Mouse (Mus musculus) kidney, embryonic 15.5 days (tissue): ENCODE measurements at regions not wholly inside any gene's neighbourhood (a gene's known extent, or its start where the extent isn't known, plus 50 kb on each side); places are given as distances from the start of the nearest gene placed in this dataset.

Experiments
- ATAC-seq: fragments of 200-750 bp; cut with Nextera tagmentation; replicated peaks from 2 replicates; pipeline ENCODE4 v1.8.0; 2017; ENCODE audit warnings: moderate TSS enrichment; ENCODE audit not compliant: low FRiP score
- H3K27ac ChIP-seq: fragments of 300-500 bp; sonication (generic); 2 replicates; pipeline ENCODE4 v1.5.1; 2015; ENCODE audit warnings: mild to moderate bottlenecking, inconsistent platforms
- H3K27me3 ChIP-seq: fragments of 300-500 bp; sonication (generic); 2 replicates; pipeline ENCODE4 v1.6.1; 2015; ENCODE audit warnings: inconsistent platforms
- H3K36me3 ChIP-seq: fragments of 300-500 bp; sonication (generic); 2 replicates; pipeline ENCODE4 v1.6.1; 2015; ENCODE audit warnings: inconsistent platforms
- H3K4me1 ChIP-seq: fragments of 300-500 bp; sonication (generic); 2 replicates; pipeline ENCODE4 v1.6.1; 2015; ENCODE audit warnings: inconsistent platforms
- H3K4me2 ChIP-seq: fragments of 300-500 bp; sonication (generic); 2 replicates; pipeline ENCODE4 v1.6.1; 2015; ENCODE audit warnings: moderate library complexity, mild to moderate bottlenecking, inconsistent platforms
- H3K4me3 ChIP-seq: fragments of 300-500 bp; sonication (generic); replicated peaks from 2 replicates; pipeline ENCODE4 v1.5.1; 2015; ENCODE audit warnings: mild to moderate bottlenecking, inconsistent platforms
- H3K9ac ChIP-seq: fragments of 300-500 bp; sonication (generic); 2 replicates; pipeline ENCODE4 v1.6.1; 2015; ENCODE audit warnings: mild to moderate bottlenecking, inconsistent platforms
- H3K9me3 ChIP-seq: fragments of 300-500 bp; sonication (generic); replicated peaks from 2 replicates; pipeline ENCODE4 v1.6.1; 2016; ENCODE audit warnings: inconsistent platforms
- WGBS: fragments of 180-500 bp; shearing (Covaris S2); methylation state at CpG from one replicate; pipeline ENCODE4 v1.1.7; 2015; ENCODE audit warnings: mixed read lengths; 5-methylcytosine and 5-hydroxymethylcytosine counted together

DNA sequence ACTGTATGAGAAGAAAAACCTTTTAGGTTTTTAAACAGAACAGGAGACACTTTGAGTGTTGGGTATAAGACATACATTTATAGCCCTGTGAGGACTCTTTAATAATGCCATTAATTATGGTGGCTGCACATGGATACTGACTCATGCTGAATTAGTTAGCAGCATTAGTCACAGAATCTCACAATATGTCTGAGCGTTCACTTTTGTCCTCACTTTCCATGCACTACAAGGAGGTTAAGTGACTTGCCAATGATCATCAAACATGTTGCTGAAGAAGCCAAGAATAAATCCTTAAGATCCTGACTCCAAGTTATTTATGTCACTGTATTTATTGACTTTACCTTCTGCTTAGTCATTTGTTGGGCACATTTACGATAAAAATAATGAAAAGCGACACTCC lies 105.6 kb upstream of the Atxn7l3b start:
- no peak for ATAC-seq
- Histone ChIP-seq H3K9me3 (no peaks in the 10 kb centered on the region), H3K27ac (no peak overlapping the region), H3K27me3 (no peaks in the 10 kb centered on the region), H3K4me2 (no peak overlapping the region), H3K4me3 (no peak overlapping the region), H3K9ac (no peak overlapping the region), H3K36me3 (no peaks in the 10 kb centered on the region), H3K4me1 (no peaks in the 10 kb centered on the region)
- WGBS: 44% methylated on average over 3 of the region's 3 CpGs

DNA sequence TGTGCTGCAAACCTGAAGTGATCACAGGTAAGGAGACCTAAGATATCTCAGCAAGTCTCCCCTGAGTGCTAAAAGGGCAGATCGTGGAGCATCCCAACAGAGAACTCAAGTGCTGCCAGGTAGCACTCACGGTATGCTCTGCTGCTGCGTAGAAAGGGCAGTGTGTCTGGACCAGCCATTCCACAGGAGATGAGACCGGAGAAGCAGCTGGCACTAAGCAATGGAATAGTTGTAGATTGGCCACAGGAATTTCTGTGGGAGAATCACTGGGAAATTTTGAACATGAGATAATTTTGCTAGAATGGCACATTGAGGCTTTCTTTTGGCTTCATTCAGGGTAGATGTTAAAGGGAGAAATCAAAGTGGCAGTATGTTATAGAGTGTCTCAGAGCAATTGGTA lies 104.1 kb upstream of the Atxn7l3b start:
- H3K9ac ChIP-seq: no peak overlapping the region
- H3K27ac ChIP-seq: no peak overlapping the region
- 85% methylated on average over 4 of the region's 4 CpGs for WGBS

DNA sequence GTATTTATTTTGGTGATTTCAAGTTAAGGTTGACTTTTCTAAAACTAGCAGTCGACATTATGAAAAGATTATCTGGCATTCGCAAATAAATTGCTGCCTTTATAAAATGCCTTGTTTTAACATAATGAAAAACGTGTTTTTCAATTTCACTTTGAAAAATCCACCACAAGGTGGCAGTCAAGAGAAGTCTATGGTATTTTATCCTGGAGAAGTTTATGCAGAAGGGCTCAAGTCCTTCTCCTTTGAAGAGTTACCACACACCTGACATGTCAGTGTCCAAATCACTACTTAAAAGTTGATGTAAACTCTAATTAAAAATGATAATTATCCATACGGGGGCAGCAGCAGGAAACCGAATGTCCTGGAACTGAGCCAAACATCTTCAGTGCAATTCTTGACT lies 98.5 kb upstream of the Atxn7l3b start:
- ATAC-seq: 0 out of 2 replicates have a peak, but pooled peaks have one; percentile 56
- no peak overlapping the region for H3K9ac ChIP-seq
- no peaks in the 10 kb centered on the region for H3K36me3 ChIP-seq
- no peaks in the 10 kb centered on the region for H3K9me3 ChIP-seq
- WGBS: 18% methylated on average over 5 of the region's 5 CpGs
- no peak overlapping the region for H3K27ac ChIP-seq
- H3K4me3 ChIP-seq: no peak overlapping the region
- H3K4me2 ChIP-seq: no peak overlapping the region
- H3K4me1 ChIP-seq: 0 out of 2 replicates have a peak, but pooled peaks cover 2% of the 10 kb centered on the region
- H3K27me3 ChIP-seq: no peaks in the 10 kb centered on the region

More for the DNA sequence above, 104.1 kb upstream of the Atxn7l3b start:
- Histone ChIP-seq H3K4me2 (no peak overlapping the region), H3K4me1 (no peaks in the 10 kb centered on the region), H3K36me3 (no peaks in the 10 kb centered on the region), H3K27me3 (no peaks in the 10 kb centered on the region), H3K4me3 (no peak overlapping the region), H3K9me3 (no peaks in the 10 kb centered on the region)
- ATAC-seq: no peak

GRCm38 (mm10) chr10:113024633-113025032 lies 95.8 kb upstream of the Atxn7l3b start:
- Histone ChIP-seq H3K27ac (no peak overlapping the region), H3K4me2 (no peak overlapping the region), H3K27me3 (no peaks in the 10 kb centered on the region), H3K9me3 (no peaks in the 10 kb centered on the region), H3K36me3 (no peaks in the 10 kb centered on the region), H3K4me1 (0 out of 2 replicates have a peak, but pooled peaks cover 2% of the 10 kb centered on the region), H3K4me3 (no peak overlapping the region), H3K9ac (no peak overlapping the region)
- no peak for ATAC-seq
- WGBS: 87% methylated on average over 1 of the region's 1 CpGs

DNA sequence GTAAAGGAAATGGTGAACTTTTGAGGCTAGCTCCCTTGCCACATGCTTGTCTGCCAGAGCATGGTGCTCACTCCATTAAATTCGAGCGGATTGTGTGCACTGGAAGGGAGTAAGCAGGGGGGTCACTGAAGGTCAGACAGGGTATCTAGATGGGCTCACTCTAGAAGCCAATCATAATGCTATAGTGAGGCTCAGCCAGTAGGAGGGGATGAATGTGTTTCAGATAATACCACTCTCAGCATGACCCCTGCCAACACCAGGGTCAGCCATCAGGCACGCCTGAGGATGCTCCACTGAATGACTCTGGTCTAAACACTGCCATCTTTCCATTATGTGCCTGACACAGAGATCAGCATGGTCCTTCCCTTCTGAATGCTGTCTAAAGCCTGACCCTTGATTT lies 80.3 kb upstream of the Atxn7l3b start:
- no peak overlapping the region for H3K4me2 ChIP-seq
- H3K9me3 ChIP-seq: no peaks in the 10 kb centered on the region
- ATAC-seq: no peak
- H3K4me3 ChIP-seq: no peak overlapping the region
- no peak overlapping the region for H3K9ac ChIP-seq
- no peak overlapping the region for H3K27ac ChIP-seq
- H3K4me1 ChIP-seq: no peaks in the 10 kb centered on the region
- H3K36me3 ChIP-seq: no peaks in the 10 kb centered on the region
- 48% methylated on average over 3 of the region's 3 CpGs for WGBS
- no peaks in the 10 kb centered on the region for H3K27me3 ChIP-seq

DNA sequence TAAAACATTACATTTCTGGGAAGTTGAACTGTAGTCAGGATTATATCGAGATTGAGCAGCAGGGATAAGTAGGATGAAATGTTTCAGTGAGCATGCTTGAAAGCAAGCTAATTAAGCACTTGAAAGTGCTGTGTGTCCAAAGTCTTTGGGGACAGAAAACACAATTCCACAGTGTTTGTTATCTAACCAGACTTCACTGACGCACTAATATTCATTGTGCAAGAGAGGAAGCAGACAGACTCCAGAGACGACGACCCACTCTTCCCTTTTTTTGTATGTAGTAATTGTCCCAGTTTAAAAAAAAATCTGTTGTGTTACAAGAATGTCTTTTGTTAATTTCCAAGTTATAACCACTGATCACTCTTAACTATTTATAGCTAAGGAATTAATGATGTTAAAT lies 61.9 kb upstream of the Atxn7l3b start:
- no peaks in the 10 kb centered on the region for H3K36me3 ChIP-seq
- H3K4me2 ChIP-seq: no peak overlapping the region
- 73% methylated on average over 4 of the region's 4 CpGs for WGBS
- no peaks in the 10 kb centered on the region for H3K4me1 ChIP-seq
- H3K27ac ChIP-seq: no peak overlapping the region
- H3K27me3 ChIP-seq: no peaks in the 10 kb centered on the region
- no peaks in the 10 kb centered on the region for H3K9me3 ChIP-seq
- H3K4me3 ChIP-seq: no peak overlapping the region
- H3K9ac ChIP-seq: no peak overlapping the region
- ATAC-seq: no peak

- 90% methylated on average over 1 of the region's 1 CpGs for WGBS
- no peak overlapping the region for H3K4me3 ChIP-seq
- H3K9ac ChIP-seq: no peak overlapping the region
- H3K4me1 ChIP-seq: no peaks in the 10 kb centered on the region
- H3K9me3 ChIP-seq: no peaks in the 10 kb centered on the region
- no peak for ATAC-seq
- H3K27me3 ChIP-seq: no peaks in the 10 kb centered on the region
- no peak overlapping the region for H3K27ac ChIP-seq
- no peak overlapping the region for H3K4me2 ChIP-seq
- no peaks in the 10 kb centered on the region for H3K36me3 ChIP-seq
Observed at GRCm38 (mm10) chr10:112982697-112983096, 53.9 kb upstream of the Atxn7l3b start.
